Mouse (Mus musculus) midbrain, postnatal 0 days (tissue): ENCODE results near the gene Lrrc23. TPM values are rescaled to one million over a fixed set of nuclear protein-coding genes. Genes with fewer than 3 reads are reported as not detected.

Experiments
- ATAC-seq: fragments of 200-750 bp; cut with Nextera tagmentation; 2 replicates; pipeline ENCODE4 v1.8.0; 2017; ENCODE audit warnings: moderate number of reproducible peaks, mild to moderate bottlenecking, moderate TSS enrichment, moderate library complexity; ENCODE audit not compliant: low FRiP score
- DNase-seq: peaks from one replicate; pipeline ENCODE4 v3.0.0-alpha.2; 2015; ENCODE audit warnings: low spot score
- H3K27ac ChIP-seq: fragments of 300-500 bp; sonication (generic); 2 replicates; pipeline ENCODE4 v1.5.1; 2014; ENCODE audit warnings: low read depth, mild to moderate bottlenecking, low read length, mixed read lengths
- H3K27me3 ChIP-seq: fragments of 300-500 bp; sonication (generic); 2 replicates; pipeline ENCODE4 v1.6.1; 2014; ENCODE audit warnings: low read length, control low read depth, mixed read lengths; ENCODE audit not compliant: insufficient read depth
- H3K36me3 ChIP-seq: fragments of 300-500 bp; sonication (generic); 2 replicates; pipeline ENCODE4 v1.6.1; 2014; ENCODE audit warnings: low read length, control low read depth, mixed read lengths; ENCODE audit not compliant: insufficient read depth
- H3K4me1 ChIP-seq: fragments of 300-500 bp; sonication (generic); 2 replicates; pipeline ENCODE4 v1.6.1; 2014; ENCODE audit warnings: mild to moderate bottlenecking, control low read depth, antibody characterized with exemption, low read length, mixed read lengths; ENCODE audit not compliant: insufficient read depth
- H3K4me2 ChIP-seq: fragments of 300-500 bp; sonication (generic); 2 replicates; pipeline ENCODE4 v1.6.1; 2014; ENCODE audit warnings: low read depth, mild to moderate bottlenecking, low read length, mixed read lengths; ENCODE audit not compliant: poor library complexity, severe bottlenecking
- H3K4me3 ChIP-seq: fragments of 300-500 bp; sonication (generic); 2 replicates; pipeline ENCODE4 v1.5.1; 2014; ENCODE audit warnings: low read depth, mild to moderate bottlenecking, low read length, moderate library complexity
- H3K9ac ChIP-seq: fragments of 300-500 bp; sonication (generic); replicated peaks from 2 replicates; pipeline ENCODE4 v1.6.1; 2014; ENCODE audit warnings: mild to moderate bottlenecking, low read length, moderate library complexity, mixed read lengths; ENCODE audit not compliant: poor library complexity, severe bottlenecking
- H3K9me3 ChIP-seq: fragments of 300-500 bp; sonication (generic); 2 replicates; pipeline ENCODE4 v1.6.1; 2016; ENCODE audit warnings: low read length, control low read depth
- CTCF ChIP-seq: IDR thresholded peaks from 2 replicates; pipeline ENCODE4 v1.5.1; 2016; ENCODE audit warnings: antibody characterized with exemption, mild to moderate bottlenecking
- WGBS: fragments of 180-500 bp; shearing (Covaris S2); extraction: QIAGEN DNeasy Blood & Tissue Kit; methylation state at CpG from one replicate; pipeline ENCODE4 v1.1.7; 2014; 5-methylcytosine and 5-hydroxymethylcytosine counted together
- polyA plus RNA-seq: library from polyadenylated mRNA; unstranded; fragments of >200 nt; fragmentation: Nextera tagmentation; extraction: Ambion mirVana; gene quantifications from 2 replicates; pipeline ENCODE4 v1.2.1, GENCODE M21; 2015
- total RNA-seq: library from RNA; depleted of rRNA; stranded (reverse); fragments of >200 nt; gene quantifications from 2 replicates; pipeline ENCODE4 v1.2.3, GENCODE M21; 2014

The Lrrc23 gene
- total and polyA plus RNA-seq, 2 experiments from 2014 or later, result 9.0 to 12.8 TPM

DNA sequence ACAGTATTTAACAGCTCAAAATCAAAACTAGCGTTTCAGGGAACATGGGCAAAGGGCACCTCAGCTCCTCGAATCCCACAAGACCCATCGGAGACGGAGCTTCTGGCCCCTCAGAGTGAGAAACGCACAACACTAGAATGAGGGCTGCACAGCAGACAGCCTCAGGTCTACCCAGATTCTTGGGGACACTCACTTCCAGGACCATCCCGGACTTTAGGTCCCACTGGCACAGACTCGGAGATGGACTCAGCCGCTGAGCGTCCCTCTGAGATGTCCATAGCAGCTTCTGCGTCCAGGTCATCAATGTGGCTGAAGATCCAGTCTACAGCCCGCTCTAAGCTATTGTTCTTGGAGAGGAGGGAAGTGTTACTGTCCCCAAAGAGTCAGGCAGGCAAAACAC lies 37.6 kb upstream of the Lrrc23 start:
- 95% methylated on average over 11 of the region's 11 CpGs for WGBS
- no peak for DNase-seq

DNA sequence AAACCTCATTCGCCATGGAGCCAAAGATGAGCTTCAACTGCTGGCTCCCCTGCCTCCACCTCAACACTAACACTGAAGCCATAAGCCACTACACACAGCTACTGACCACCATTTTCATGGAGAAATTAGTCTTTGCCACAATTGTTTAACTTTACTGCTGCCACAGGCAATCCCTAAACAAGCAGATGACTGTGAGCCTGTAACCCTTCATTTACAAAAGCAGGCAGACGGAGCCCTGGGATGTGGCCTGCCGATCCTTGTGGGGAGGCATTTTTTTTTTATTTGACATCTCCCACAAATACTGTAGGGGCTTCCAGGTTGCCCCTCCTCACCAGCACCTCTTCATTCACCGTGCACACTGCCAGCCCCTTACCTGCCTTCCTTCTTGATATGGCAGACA lies 37.1 kb upstream of the Lrrc23 start:
- Histone ChIP-seq H3K27me3 (no peaks in the 10 kb centered on the region), H3K4me1 (peaks cover 12% of the 10 kb centered on the region), H3K36me3 (peaks cover 63% of the 10 kb centered on the region), H3K4me3 (no peak overlapping the region), H3K9me3 (no peaks in the 10 kb centered on the region), H3K27ac (no peak overlapping the region), H3K4me2 (no peak overlapping the region), H3K9ac (no peak overlapping the region)
- TF ChIP-seq CTCF, result no peak
- no peak for DNase-seq
- ATAC-seq, result no peak
- whole genome bisulfite sequencing, result 92% methylated on average over 4 of the region's 4 CpGs

More for the DNA sequence above, 37.6 kb upstream of the Lrrc23 start:
- Histone ChIP-seq H3K27ac (no peak overlapping the region), H3K4me1 (peaks cover 11% of the 10 kb centered on the region), H3K9ac (no peak overlapping the region), H3K36me3 (peaks cover 63% of the 10 kb centered on the region), H3K4me2 (no peak overlapping the region), H3K9me3 (no peaks in the 10 kb centered on the region), H3K4me3 (no peak overlapping the region), H3K27me3 (no peaks in the 10 kb centered on the region)
- no peak for TF ChIP-seq CTCF
- ATAC-seq, result no peak

- H3K27ac ChIP-seq, result no peak overlapping the region
- no peak for TF ChIP-seq CTCF
- 0 out of 2 replicates have a peak overlapping the region, but pooled peaks have one; percentile 19 for H3K9ac ChIP-seq
- H3K4me3 ChIP-seq, result no peak overlapping the region
- DNase-seq, result peak; percentile 40
- H3K36me3 ChIP-seq, result peaks cover 53% of the 10 kb centered on the region
- H3K9me3 ChIP-seq, result no peaks in the 10 kb centered on the region
- peaks cover 12% of the 10 kb centered on the region for H3K4me1 ChIP-seq
- peak overlapping the region; percentile 87; the same call in 1 of the 2 replicates for H3K4me2 ChIP-seq
- no peak for ATAC-seq
- H3K27me3 ChIP-seq, result no peaks in the 10 kb centered on the region
- 69% methylated on average over 9 of the region's 9 CpGs for WGBS
These were observed 35.6 kb upstream of the Lrrc23 start for GRCm38 (mm10) chr6:124814858-124815774.

GRCm38 (mm10) chr6:124814448-124814847 lies 34.9 kb upstream of the Lrrc23 start:
- no peak overlapping the region for H3K9ac ChIP-seq
- H3K4me1 ChIP-seq, result peaks cover 14% of the 10 kb centered on the region
- DNase-seq (peak; percentile 32), ATAC-seq (peak; percentile 35)
- H3K36me3 ChIP-seq, result peaks cover 47% of the 10 kb centered on the region
- TF ChIP-seq CTCF, result no peak
- no peaks in the 10 kb centered on the region for H3K9me3 ChIP-seq
- H3K4me2 ChIP-seq, result peak overlapping the region; percentile 87
- peak overlapping the region; percentile 74; the same call in 1 of the 2 replicates for H3K27ac ChIP-seq
- 39% methylated on average over 8 of the region's 8 CpGs for WGBS
- peak overlapping the region; percentile 61 for H3K4me3 ChIP-seq
- H3K27me3 ChIP-seq, result no peaks in the 10 kb centered on the region

GRCm38 (mm10) chr6:124813933-124814332 lies 34.4 kb upstream of the Lrrc23 start, which contains the start of gene Tpi1:
Tpi1 (minus strand) TSS chr6:124814296.
- Histone ChIP-seq H3K4me1 (peaks cover 14% of the 10 kb centered on the region), H3K36me3 (peaks cover 43% of the 10 kb centered on the region), H3K4me3 (peak within 1 kb of the TSS; percentile 61), H3K9ac (peak within 1 kb of the TSS; percentile 71), H3K27me3 (no peaks in the 10 kb centered on the region), H3K4me2 (peak within 1 kb of the TSS; percentile 87), H3K27ac (peak within 1 kb of the TSS; percentile 74), H3K9me3 (no peaks in the 10 kb centered on the region)
- ATAC-seq, result peak; percentile 83
- TF ChIP-seq CTCF, result no peak
- DNase-seq, result peak; percentile 93
- under 1% methylated on average over 22 of the region's 22 CpGs for WGBS

DNA sequence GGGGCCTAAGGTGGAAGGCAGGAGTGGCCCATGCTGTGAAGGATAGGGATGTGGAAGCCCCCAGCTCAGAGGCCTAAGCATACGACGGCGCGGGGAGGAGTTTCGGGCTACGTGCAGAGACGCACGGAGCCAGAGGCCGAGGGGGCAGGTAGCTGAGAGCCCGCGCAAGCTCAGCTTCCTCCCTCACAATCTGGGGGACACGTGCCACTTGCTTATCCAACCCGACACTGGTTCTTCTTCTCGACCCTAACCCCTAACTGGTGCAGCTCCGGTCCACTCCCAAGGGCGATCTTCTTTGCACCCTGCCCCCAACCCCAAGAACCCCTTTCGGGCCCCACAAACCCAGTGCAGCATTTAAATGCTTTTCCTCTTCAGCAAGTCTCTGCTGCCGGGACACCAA lies 34.0 kb upstream of the Lrrc23 start:
- H3K9ac ChIP-seq, result peak overlapping the region; percentile 71

More for the DNA sequence above, 34.0 kb upstream of the Lrrc23 start:
- Histone ChIP-seq H3K36me3 (peaks cover 41% of the 10 kb centered on the region), H3K4me3 (peak overlapping the region; percentile 61), H3K4me1 (peaks cover 14% of the 10 kb centered on the region), H3K9me3 (no peaks in the 10 kb centered on the region), H3K27me3 (no peaks in the 10 kb centered on the region), H3K4me2 (peak overlapping the region; percentile 87), H3K27ac (peak overlapping the region; percentile 74)
- 0% methylated on average over 18 of the region's 18 CpGs for WGBS
- DNase-seq (peak; percentile 84), ATAC-seq (peak; percentile 79)
- no peak for TF ChIP-seq CTCF
